Mouse (Mus musculus) liver, postnatal 0 days (tissue): Measurements from ENCODE around the gene 1700113H08Rik.

ENCODE experiments used
- CTCF ChIP-seq: sonication (generic); IDR thresholded peaks from 2 replicates; pipeline ENCODE4 v1.5.1; 2016; ENCODE audit warnings: antibody characterized with exemption, low read depth
- EP300 ChIP-seq: IDR thresholded peaks from 2 replicates; pipeline ENCODE4 v1.6.1; 2016; ENCODE audit warnings: antibody characterized with exemption, low read depth, mild to moderate bottlenecking

- no peak for TF ChIP-seq CTCF
- TF ChIP-seq EP300, result no peak
Observed at GRCm38 (mm10) chr10:87058926-87059325, 1.1 kb downstream of the 1700113H08Rik start.
